Mouse (Mus musculus): Measurements from ENCODE around the gene Macc1.
A peak's percentile ranks its signal among the peaks of the same experiment; 100 is the strongest.
"Not testable (repeated sequence)": the region's sequence is repeated elsewhere in the genome, so short reads cannot be mapped to it uniquely, and the experiment has no call there.

The Macc1 gene

GRCm38 (mm10) chr12:119313970-119314369, at the start of gene Macc1:
TSS of gene Macc1 (plus strand) at chr12:119314270.
- DNase-seq: no peak

- DNase-seq: no peak
Measured at GRCm38 (mm10) chr12:119264506-119264905, 49.6 kb upstream of the Macc1 start.

- DNase-seq: no peak
Measured at GRCm38 (mm10) chr12:119268723-119269122, 45.3 kb upstream of the Macc1 start.

DNA sequence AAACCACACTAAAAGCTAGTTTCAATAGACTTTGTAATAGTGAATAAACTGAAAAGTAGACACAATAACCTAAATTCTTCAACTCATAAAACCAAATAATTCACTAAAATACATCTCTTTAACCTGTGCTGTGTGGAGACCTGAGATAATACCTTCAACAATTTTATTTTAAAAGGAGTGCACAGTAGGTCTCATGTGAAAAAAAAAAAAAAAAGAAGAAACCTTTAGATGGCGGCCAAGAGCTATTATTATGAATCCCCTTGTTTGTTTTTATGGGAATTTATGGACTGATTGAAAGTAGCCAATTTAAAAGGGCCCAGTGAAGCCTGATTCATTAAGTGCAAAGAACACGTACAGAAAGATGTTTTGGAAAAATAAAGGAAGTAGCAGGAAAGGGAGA, 44.0 kb upstream of the Macc1 start:
- DNase-seq: no peak

GRCm38 (mm10) chr12:119271964-119272363, 42.1 kb upstream of the Macc1 start:
- peak; percentile 87 for DNase-seq

DNA sequence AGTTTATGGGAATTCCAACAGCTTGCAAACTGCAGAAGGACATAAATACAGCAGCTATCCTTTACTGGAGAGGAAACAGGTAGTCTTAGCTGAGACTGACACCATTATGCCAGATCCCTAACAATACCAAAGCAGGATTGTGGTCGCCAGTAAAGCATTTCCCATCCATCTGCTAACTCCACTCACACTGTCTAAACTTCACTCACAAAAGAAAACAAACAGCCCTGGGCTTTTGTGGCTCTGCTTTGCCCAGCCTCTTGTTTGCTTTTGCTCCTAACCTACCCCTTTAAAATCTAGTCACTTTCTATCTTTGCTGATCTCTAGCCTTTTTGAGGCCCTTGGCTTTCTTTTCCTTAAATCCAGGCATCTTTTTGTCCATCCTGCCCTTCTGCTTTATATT, 40.5 kb upstream of the Macc1 start:
- DNase-seq: no peak

DNA sequence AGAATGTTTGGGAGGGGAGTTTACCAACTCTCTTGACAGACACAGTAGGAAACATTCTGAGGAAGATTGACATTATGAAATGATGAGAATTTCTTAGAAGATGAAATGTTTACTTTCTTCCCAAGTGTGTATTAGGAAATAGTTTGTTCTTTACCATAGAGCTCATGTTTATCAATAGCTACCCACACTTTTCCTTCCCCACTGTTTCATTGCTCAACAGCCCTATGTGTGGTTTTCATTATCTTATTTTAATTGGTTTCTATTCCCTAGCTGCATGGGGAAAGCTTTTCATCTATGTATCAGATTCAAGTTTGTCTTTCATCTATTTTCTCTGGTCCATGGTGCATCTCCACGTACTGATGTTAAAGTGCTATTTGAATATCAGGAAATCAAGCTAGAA, 37.8 kb upstream of the Macc1 start:
- DNase-seq: no peak

DNA sequence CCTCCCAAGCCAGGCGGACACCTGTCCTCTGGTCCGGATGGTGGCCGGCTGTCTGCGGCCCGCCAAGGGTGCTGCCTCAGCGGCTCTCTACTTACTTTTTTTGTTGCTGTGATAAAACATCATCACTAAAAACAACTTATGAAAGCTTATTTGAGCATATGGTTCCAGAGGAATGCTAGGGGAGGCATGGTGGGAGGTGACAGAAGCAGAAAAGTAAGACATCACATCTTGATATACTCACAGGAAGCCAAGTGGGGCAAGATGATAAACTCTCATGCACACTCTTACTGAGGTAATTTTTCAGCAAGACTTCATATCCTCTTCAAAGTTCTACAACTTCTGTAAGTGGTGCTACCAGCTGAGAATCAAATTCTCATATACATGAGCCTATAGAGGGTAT, 22.5 kb upstream of the Macc1 start:
- no peak for DNase-seq

GRCm38 (mm10) chr12:119303618-119304017, 10.5 kb upstream of the Macc1 start:
- DNase-seq: no peak

DNA sequence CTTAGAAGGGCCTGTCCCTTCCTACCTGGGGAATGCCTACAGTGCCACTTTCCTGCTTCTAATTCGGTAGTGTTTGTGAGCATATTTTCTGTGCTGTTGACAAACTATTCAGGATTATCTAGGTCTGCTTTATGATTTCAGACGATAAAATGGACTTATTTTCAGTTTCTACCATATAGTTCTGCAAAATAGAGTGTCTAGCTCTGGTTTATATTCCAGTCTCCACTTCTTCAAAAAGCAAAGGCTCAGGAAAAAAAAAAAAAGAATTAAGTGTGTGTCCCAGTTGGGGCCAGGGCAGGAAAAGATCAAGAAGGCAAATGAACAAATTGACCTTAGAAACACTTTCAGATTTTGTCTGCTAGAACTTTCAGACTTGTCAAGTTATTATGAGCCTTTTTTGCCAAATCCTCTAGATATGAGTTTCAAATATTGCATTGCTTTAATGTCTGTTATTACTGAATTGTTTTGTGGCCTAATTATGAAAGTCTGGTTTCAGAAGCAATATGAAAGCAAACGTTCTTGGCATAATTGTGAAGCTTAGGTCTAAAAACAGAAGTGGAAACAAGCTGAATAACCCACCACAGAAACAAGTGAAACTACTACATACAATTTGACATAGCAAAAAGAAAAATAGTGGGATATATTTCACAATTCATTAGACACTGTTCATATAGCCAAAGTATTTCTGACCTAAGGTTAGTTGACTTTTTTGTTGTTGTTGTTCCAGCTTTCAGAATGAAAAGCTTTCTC, 881 bp upstream of the Macc1 start:
- DNase-seq: no peak

GRCm38 (mm10) chr12:119318799-119319198, 4.7 kb downstream of the Macc1 start:
- DNase-seq: no peak

GRCm38 (mm10) chr12:119325400-119325799, 11.3 kb downstream of the Macc1 start:
- no peak for DNase-seq

DNA sequence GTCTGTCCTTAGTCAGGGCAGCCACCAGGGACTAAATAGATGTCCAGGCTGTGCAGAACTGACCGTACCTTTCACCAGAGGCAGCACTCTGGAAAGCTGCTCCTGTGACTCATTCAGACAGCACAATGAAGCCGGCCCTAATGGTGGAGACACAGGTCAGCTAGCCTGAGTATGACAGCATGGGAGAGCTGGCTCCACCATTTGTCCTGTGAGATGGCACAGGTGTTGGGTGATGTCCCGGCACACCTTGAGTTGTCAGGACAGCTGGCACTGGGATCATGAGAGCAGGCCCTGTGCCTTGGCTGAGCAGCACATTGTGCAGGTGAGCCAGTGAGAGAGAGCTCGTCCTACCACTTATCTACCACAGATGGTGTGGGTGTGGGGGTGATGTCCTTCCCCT, 16.6 kb downstream of the Macc1 start:
- peak; percentile 67 for DNase-seq

GRCm38 (mm10) chr12:119333376-119333775, 19.3 kb downstream of the Macc1 start:
- DNase-seq: peak; percentile 48

GRCm38 (mm10) chr12:119352579-119352978, 38.5 kb downstream of the Macc1 start:
- DNase-seq: not testable (repeated sequence)

- peak; percentile 86 for DNase-seq
Measured at GRCm38 (mm10) chr12:119357418-119358241, 43.6 kb downstream of the Macc1 start.

- no peak for DNase-seq
Measured at GRCm38 (mm10) chr12:119358242-119358515, 44.1 kb downstream of the Macc1 start.

- no peak for DNase-seq
Measured at GRCm38 (mm10) chr12:119365041-119365440, 51.0 kb downstream of the Macc1 start.

DNA sequence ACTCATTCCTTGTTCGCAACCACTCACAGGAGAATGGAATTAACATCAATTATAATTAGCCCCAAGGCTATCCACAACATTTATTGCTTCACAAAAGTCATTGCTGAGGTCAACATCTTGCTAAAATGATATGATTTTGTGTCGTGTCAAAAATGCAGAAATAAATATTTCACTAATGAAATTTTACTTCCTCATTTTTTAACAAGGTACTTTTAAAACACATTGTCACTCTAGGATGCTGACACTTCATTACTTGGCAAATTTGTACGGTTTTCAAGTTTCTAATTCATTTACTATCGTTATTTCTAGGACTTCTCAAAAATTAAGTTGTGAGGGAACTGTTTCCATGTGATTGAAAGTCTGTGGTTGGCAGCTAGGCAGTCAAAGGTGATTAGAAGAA, 55.8 kb downstream of the Macc1 start:
- no peak for DNase-seq

DNA sequence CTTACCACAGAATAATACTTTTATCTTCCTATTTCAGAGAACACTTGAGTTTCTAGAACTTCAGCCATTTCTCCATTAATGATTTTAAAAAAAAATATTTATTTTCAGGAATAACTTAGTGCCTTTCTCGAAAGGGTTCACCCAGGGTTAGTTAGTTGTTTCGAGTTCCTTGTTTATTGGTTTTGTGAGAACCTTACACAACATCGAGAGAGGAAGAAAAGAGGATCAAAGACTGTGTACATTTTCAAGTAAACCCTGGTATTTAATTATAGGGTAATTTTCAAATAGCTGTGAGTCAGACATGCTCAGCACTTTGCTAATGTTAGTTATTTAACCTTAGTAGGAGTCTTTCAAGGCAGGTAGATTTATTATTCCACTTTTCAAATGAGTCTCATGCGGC, 58.3 kb downstream of the Macc1 start:
- no peak for DNase-seq

- DNase-seq: no peak
Measured at GRCm38 (mm10) chr12:119376879-119377278, 62.8 kb downstream of the Macc1 start.

- DNase-seq: no peak
Measured at GRCm38 (mm10) chr12:119381839-119382238, 67.8 kb downstream of the Macc1 start.

GRCm38 (mm10) chr12:119386243-119386642, 72.2 kb downstream of the Macc1 start:
- DNase-seq: no peak

GRCm38 (mm10) chr12:119386650-119387049, 72.6 kb downstream of the Macc1 start:
- no peak for DNase-seq

- DNase-seq: no peak
Measured at GRCm38 (mm10) chr12:119387925-119388324, 73.9 kb downstream of the Macc1 start.

Measured in heart, adult 11 months (tissue).